Mouse (Mus musculus): ENCODE results near the gene Hemk1.

DNA sequence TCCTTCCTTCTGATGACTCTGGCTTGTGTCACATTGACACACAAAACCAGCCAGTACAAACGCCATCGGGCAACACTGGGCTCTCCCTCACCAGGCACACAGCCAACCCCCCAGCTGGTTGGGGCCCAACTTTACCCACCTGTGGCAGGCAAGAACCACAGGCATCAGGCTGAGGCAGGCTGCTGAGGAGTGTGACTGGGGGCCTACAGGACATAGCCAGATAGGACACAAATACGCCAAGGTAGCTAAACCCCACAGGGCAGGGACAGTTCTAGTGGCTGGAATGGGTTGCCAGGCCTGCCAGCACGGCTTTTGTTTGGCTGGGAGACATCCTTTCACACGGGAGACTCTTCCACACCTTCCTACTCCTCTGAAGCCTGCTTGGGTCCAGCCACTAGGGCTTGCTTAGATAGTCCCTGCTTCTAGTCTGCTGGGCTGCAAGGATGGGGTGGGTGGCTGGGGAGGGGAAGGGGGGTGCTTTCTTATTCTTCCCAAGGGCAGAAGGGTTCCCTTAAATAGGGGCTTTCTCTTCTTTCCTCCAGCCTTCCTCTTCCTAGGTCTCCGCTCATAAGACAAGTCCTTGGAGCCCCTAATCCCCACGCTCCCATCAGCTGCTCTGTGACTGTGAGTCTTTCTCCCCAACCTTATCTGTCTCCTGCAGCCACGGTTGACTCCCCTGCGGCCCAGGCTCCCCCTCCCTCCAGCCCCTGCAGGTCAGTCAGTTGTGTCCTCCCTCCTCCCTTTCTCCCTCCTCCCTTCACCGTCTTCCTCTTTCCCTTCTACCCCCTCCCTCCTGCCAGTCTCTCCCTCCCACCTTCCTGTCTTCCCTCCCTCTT, 31.3 kb upstream of the Hemk1 start:
- no peak for TF ChIP-seq USF1 (IDR thresholded peaks at IDR 0.05; ENCODE audit: low read depth)
- no peak for TF ChIP-seq POLR2AphosphoS2 (IDR thresholded peaks at IDR 0.05; ENCODE audit: insufficient read length, low read depth)
- no peak for TF ChIP-seq MYOD1 (IDR thresholded peaks at IDR 0.05; ENCODE audit: control insufficient read depth in 1 of 3, insufficient read length in 2 of 3, low read depth in 2 of 3)
- no peak for TF ChIP-seq TCF12 (IDR thresholded peaks at IDR 0.05; ENCODE audit: insufficient read depth, poor library complexity, severe bottlenecking)
- no peak for TF ChIP-seq MYOG (IDR thresholded peaks at IDR 0.05; ENCODE audit: control insufficient read depth in 1 of 3, insufficient read depth in 1 of 3, insufficient read length in 2 of 3, low read depth in 2 of 3)
